Mouse (Mus musculus): ENCODE results near the gene Klk1b24. TPM values are rescaled to one million over a fixed set of nuclear protein-coding genes. Genes with fewer than 3 reads are reported as not detected.

Klk1b24 gene
- polyA plus RNA-seq, 1 experiment from 2014 or later, result not detected

DNA sequence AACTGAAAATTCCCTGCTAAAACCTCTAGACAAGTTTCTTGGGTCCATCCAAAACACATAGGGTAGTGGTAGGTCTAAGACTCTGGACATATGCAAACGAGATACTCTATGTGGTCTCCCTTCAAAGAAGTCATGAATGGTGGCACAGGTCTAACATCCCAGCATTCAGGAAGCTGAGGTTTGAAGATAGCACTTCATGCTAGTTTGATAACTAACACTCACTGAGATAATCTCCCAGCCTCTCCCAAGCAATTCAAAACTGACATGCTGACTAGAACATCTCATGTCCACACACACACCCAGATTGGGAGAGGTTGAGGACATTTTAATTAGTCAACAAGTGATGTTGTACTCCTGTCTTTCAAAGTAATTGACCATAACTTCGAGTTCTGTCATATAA is 51.9 kb downstream of the Klk1b24 start:
- H3K4me2 ChIP-seq (replicated peaks), result no peak overlapping the region
- no peaks in the 10 kb centered on the region for H3K27me3 ChIP-seq
- no peaks in the 10 kb centered on the region for H3K36me3 ChIP-seq
- no peak overlapping the region for H3K4me3 ChIP-seq
- no peaks in the 10 kb centered on the region for H3K9me3 ChIP-seq
- H3K27ac ChIP-seq, result no peak overlapping the region
- 59% methylated on average over 2 of the region's 2 CpGs for WGBS
- no peak overlapping the region for H3K9ac ChIP-seq
- H3K4me1 ChIP-seq, result no peaks in the 10 kb centered on the region
- ATAC-seq (ENCODE audit: insufficient number of reproducible peaks, insufficient read depth, low FRiP score, low TSS enrichment), result no peak

DNA sequence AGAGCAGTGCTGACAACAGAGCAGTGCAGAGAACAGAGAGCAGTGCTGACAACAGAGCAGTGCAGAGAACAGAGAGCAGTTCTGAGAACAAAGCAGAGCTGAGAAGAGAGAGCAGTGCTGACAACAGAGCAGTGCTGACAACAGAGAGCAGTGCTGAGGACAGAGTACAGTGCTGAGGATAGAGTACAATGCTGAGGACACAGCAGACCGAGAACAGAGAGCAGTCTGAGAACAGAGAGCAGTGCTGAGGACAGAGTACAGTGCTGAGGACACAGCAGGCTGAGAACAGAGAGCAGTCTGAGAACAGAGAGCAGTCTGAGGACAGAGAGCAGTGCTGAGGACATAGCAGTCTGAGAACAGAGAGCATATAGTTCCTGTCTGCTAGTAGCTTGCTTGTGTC is 52.7 kb downstream of the Klk1b24 start:
- no peak for ATAC-seq (ENCODE audit: insufficient number of reproducible peaks, insufficient read depth, low FRiP score, low TSS enrichment)
- WGBS, result 60% methylated on average over 1 of the region's 1 CpGs
- Histone ChIP-seq H3K4me2 (replicated peaks) (no peak overlapping the region), H3K36me3 (no peaks in the 10 kb centered on the region), H3K27ac (no peak overlapping the region), H3K9me3 (no peaks in the 10 kb centered on the region), H3K4me3 (no peak overlapping the region), H3K4me1 (peaks cover 5% of the 10 kb centered on the region), H3K9ac (no peak overlapping the region), H3K27me3 (no peaks in the 10 kb centered on the region)

DNA sequence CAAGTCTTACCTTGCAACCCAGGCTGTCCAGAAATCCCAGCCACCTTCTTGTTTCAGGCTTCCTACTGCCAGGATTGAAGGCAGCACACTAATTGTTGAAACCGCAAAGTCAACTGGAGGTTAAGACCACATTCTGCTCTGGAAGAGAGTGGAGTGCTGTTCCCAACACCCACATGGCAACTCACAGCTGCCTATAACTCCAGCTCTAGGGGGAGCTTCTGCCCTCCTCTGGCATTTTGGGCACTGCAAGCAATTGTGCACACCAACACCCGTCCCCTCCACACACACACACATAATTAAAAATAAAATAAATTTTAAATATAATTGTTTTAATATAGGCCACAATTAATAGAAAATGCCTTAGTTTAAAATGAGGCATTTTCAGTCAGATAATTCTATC is 53.1 kb downstream of the Klk1b24 start:
- H3K9me3 ChIP-seq, result no peaks in the 10 kb centered on the region
- no peak overlapping the region for H3K27ac ChIP-seq
- H3K36me3 ChIP-seq, result no peaks in the 10 kb centered on the region
- H3K4me3 ChIP-seq, result no peak overlapping the region
- H3K9ac ChIP-seq, result no peak overlapping the region
- WGBS, result 61% methylated on average over 2 of the region's 2 CpGs
- no peak for ATAC-seq (ENCODE audit: insufficient number of reproducible peaks, insufficient read depth, low FRiP score, low TSS enrichment)
- H3K27me3 ChIP-seq, result no peaks in the 10 kb centered on the region
- peaks cover 5% of the 10 kb centered on the region for H3K4me1 ChIP-seq
- no peak overlapping the region for H3K4me2 ChIP-seq (replicated peaks)

Other genes starting within 250 kb of the Klk1b24 start
- gene Klk1b8, start 237.6 kb upstream of the Klk1b24 start, polyA plus RNA-seq (2016; fragmentation: Nextera tagmentation; extraction: Ambion mirVana), result not detected in 2 replicates
- gene Klk1b1, start 221.5 kb upstream of the Klk1b24 start, polyA plus RNA-seq (2016; fragmentation: Nextera tagmentation; extraction: Ambion mirVana), result not detected in 2 replicates
- not detected in 2 replicates for gene Klk1b9, start 212.2 kb upstream of the Klk1b24 start, polyA plus RNA-seq (2016; fragmentation: Nextera tagmentation; extraction: Ambion mirVana)
- gene Klk1b11, start 192.4 kb upstream of the Klk1b24 start, polyA plus RNA-seq (2016; fragmentation: Nextera tagmentation; extraction: Ambion mirVana), result not detected in 2 replicates
- gene Klk1b26, start 176.1 kb upstream of the Klk1b24 start, polyA plus RNA-seq (2016; fragmentation: Nextera tagmentation; extraction: Ambion mirVana), result not detected in 2 replicates
- gene Klk1b27, start 135.9 kb upstream of the Klk1b24 start, polyA plus RNA-seq (2016; fragmentation: Nextera tagmentation; extraction: Ambion mirVana), result not detected in 2 replicates
- not detected in 2 replicates for gene Klk1b21, start 85.9 kb upstream of the Klk1b24 start, polyA plus RNA-seq (2016; fragmentation: Nextera tagmentation; extraction: Ambion mirVana)
- gene Klk1b22, start 75.6 kb upstream of the Klk1b24 start, polyA plus RNA-seq (2016; fragmentation: Nextera tagmentation; extraction: Ambion mirVana), result not detected in 2 replicates
- gene Klk1b16, start 51.5 kb upstream of the Klk1b24 start, polyA plus RNA-seq (2016; fragmentation: Nextera tagmentation; extraction: Ambion mirVana), result not detected in 2 replicates
- not detected in 2 replicates for gene Klk1b3, start 10.0 kb downstream of the Klk1b24 start, polyA plus RNA-seq (2016; fragmentation: Nextera tagmentation; extraction: Ambion mirVana)
- not detected in 2 replicates for gene Klk1b4, start 19.2 kb downstream of the Klk1b24 start, polyA plus RNA-seq (2016; fragmentation: Nextera tagmentation; extraction: Ambion mirVana)
- gene Klk1b5, start 27.7 kb downstream of the Klk1b24 start, polyA plus RNA-seq (2016; fragmentation: Nextera tagmentation; extraction: Ambion mirVana), result not detected in 2 replicates
- gene Klk1, start 37.1 kb downstream of the Klk1b24 start, polyA plus RNA-seq (2016; fragmentation: Nextera tagmentation; extraction: Ambion mirVana), result not detected in 2 replicates
- 0.15 TPM in 1 of 2 replicates, not detected in the other for gene Gm36864, start 47.9 kb downstream of the Klk1b24 start, polyA plus RNA-seq (2016; fragmentation: Nextera tagmentation; extraction: Ambion mirVana)
- 0.58 and 0.84 TPM in 2 replicates for gene 1700028J19Rik, start 58.5 kb downstream of the Klk1b24 start, polyA plus RNA-seq (2016; fragmentation: Nextera tagmentation; extraction: Ambion mirVana)
- 208 and 212 TPM in 2 replicates for gene 2410002F23Rik, start 58.5 kb downstream of the Klk1b24 start, polyA plus RNA-seq (2016; fragmentation: Nextera tagmentation; extraction: Ambion mirVana)
- 0.10 TPM in 1 of 2 replicates, not detected in the other for gene Acp4, start 69.1 kb downstream of the Klk1b24 start, polyA plus RNA-seq (2016; fragmentation: Nextera tagmentation; extraction: Ambion mirVana)
- not detected in 2 replicates for gene Gm15517, start 73.2 kb downstream of the Klk1b24 start, polyA plus RNA-seq (2016; fragmentation: Nextera tagmentation; extraction: Ambion mirVana)
- gene Clec11a, start 118.7 kb downstream of the Klk1b24 start, polyA plus RNA-seq (2016; fragmentation: Nextera tagmentation; extraction: Ambion mirVana), result 1.9 and 2.3 TPM in 2 replicates
- 2.4 and 3.8 TPM in 2 replicates for gene Shank1, start 122.0 kb downstream of the Klk1b24 start, polyA plus RNA-seq (2016; fragmentation: Nextera tagmentation; extraction: Ambion mirVana)
- gene Syt3, start 195.9 kb downstream of the Klk1b24 start, polyA plus RNA-seq (2016; fragmentation: Nextera tagmentation; extraction: Ambion mirVana), result 2.9 and 3.3 TPM in 2 replicates
- 0.86 and 1.1 TPM in 2 replicates for gene 1700008O03Rik, start 197.6 kb downstream of the Klk1b24 start, polyA plus RNA-seq (2016; fragmentation: Nextera tagmentation; extraction: Ambion mirVana)
- gene Lrrc4b, start 240.8 kb downstream of the Klk1b24 start, polyA plus RNA-seq (2016; fragmentation: Nextera tagmentation; extraction: Ambion mirVana), result 2.3 and 2.6 TPM in 2 replicates